Mouse (Mus musculus) MEL (cell line): Measurements from ENCODE around the gene Rbfox3. TPM values are rescaled to one million over a fixed set of nuclear protein-coding genes. Genes with fewer than 3 reads are reported as not detected.

Source experiments
- DNase-seq: peaks from one replicate; pipeline ENCODE4 v3.0.0; 2011; ENCODE audit warnings: low read depth, low spot score
- H3K27ac ChIP-seq: 2 replicates; pipeline ENCODE4 v1.5.1; 2012; ENCODE audit warnings: low read depth, mild to moderate bottlenecking, control low read depth, low read length, moderate library complexity; ENCODE audit not compliant: control insufficient read depth
- H3K27me3 ChIP-seq, 2 experiments: fragments of 150-350 bp in 1 of 2; sonication (generic) in 1 of 2; 2 replicates each; pipeline ENCODE4 v1.6.1; 2012; ENCODE audit warnings: low read length in 2 of 2, mild to moderate bottlenecking in 2 of 2, improper control_type of control experiment in 1 of 2, moderate library complexity in 1 of 2; ENCODE audit not compliant: insufficient read depth in 2 of 2, control insufficient read depth in 1 of 2
- H3K36me3 ChIP-seq, 2 experiments: 2 replicates each; pipeline ENCODE4 v1.6.1; 2012 to 2014; ENCODE audit warnings: low read length in 2 of 2, improper control_type of control experiment in 1 of 2, inconsistent platforms in 1 of 2, mild to moderate bottlenecking in 1 of 2; ENCODE audit not compliant: insufficient read depth in 2 of 2, control insufficient read depth in 1 of 2
- H3K4me1 ChIP-seq, 2 experiments: fragments of 150-350 bp in 1 of 2; sonication (generic) in 1 of 2; 2 replicates each; pipeline ENCODE4 v1.6.1; 2012; ENCODE audit warnings: low read length in 2 of 2, improper control_type of control experiment in 1 of 2, mild to moderate bottlenecking in 1 of 2; ENCODE audit not compliant: insufficient read depth in 2 of 2, control insufficient read depth in 1 of 2
- H3K4me3 ChIP-seq, 2 experiments: fragments of 150-350 bp in 1 of 2; sonication (generic) in 1 of 2; 2 replicates each; pipeline ENCODE4 v1.5.1; 2012; ENCODE audit warnings: low read depth in 2 of 2, low read length in 2 of 2, mild to moderate bottlenecking in 2 of 2, moderate library complexity in 2 of 2, control low read depth in 1 of 2, improper control_type of control experiment in 1 of 2; ENCODE audit not compliant: control insufficient read depth in 1 of 2, insufficient read depth in 1 of 2
- H3K79me2 ChIP-seq: 2 replicates; pipeline ENCODE4 v1.6.1; 2012; ENCODE audit warnings: mild to moderate bottlenecking, low read length, moderate library complexity; ENCODE audit not compliant: control insufficient read depth, poor library complexity, insufficient read depth
- H3K9ac ChIP-seq: 2 replicates; pipeline ENCODE4 v1.6.1; 2012; ENCODE audit warnings: low read depth, mild to moderate bottlenecking, control low read depth, low read length, moderate library complexity; ENCODE audit not compliant: control insufficient read depth, poor library complexity, severe bottlenecking
- H3K9me3 ChIP-seq: fragments of 150-350 bp; sonication (generic); replicated peaks from 2 replicates; pipeline ENCODE4 v1.6.1; 2012; ENCODE audit warnings: mild to moderate bottlenecking, low read length, improper control_type of control experiment, moderate library complexity; ENCODE audit not compliant: insufficient read depth
- CHD1 ChIP-seq: IDR thresholded peaks from 2 replicates; pipeline ENCODE4 v1.6.1; 2012; ENCODE audit warnings: low read depth, mild to moderate bottlenecking, inconsistent platforms, low read length, improper control_type of control experiment
- ELF1 ChIP-seq: IDR thresholded peaks from 2 replicates; pipeline ENCODE4 v1.6.1; 2014; ENCODE audit warnings: low read depth, mild to moderate bottlenecking, inconsistent platforms, low read length, improper control_type of control experiment, moderate library complexity
- GABPA ChIP-seq: IDR thresholded peaks from 2 replicates; pipeline ENCODE4 v1.6.1; 2012; ENCODE audit warnings: low read depth, mild to moderate bottlenecking, inconsistent platforms, low read length, improper control_type of control experiment, moderate library complexity
- GATA1 ChIP-seq: IDR thresholded peaks from 2 replicates; pipeline ENCODE4 v1.6.1; 2011; ENCODE audit warnings: low read depth, low read length, improper control_type of control experiment
- JUND ChIP-seq: IDR thresholded peaks from 2 replicates; pipeline ENCODE4 v1.6.1; 2011; ENCODE audit warnings: low read depth, mild to moderate bottlenecking, improper control_type of control experiment, low read length
- KAT2A ChIP-seq: conservative IDR thresholded peaks from 2 replicates; pipeline ENCODE4 v1.6.1; 2012; ENCODE audit warnings: low read depth, low read length, improper control_type of control experiment, inconsistent platforms
- MAFK ChIP-seq: IDR thresholded peaks from 2 replicates; pipeline ENCODE4 v1.6.1; 2011; ENCODE audit warnings: low read depth, mild to moderate bottlenecking, low read length, improper control_type of control experiment, borderline replicate concordance
- MAX ChIP-seq: IDR thresholded peaks from 2 replicates; pipeline ENCODE4 v1.6.1; 2011; ENCODE audit warnings: low read length, improper control_type of control experiment
- MEF2A ChIP-seq: IDR thresholded peaks from 2 replicates; pipeline ENCODE4 v1.6.1; 2014; ENCODE audit warnings: low read depth, mild to moderate bottlenecking, inconsistent platforms, low read length, improper control_type of control experiment; ENCODE audit not compliant: poor library complexity, insufficient replicate concordance, severe bottlenecking; ENCODE audit errors: extremely low read depth
- MXI1 ChIP-seq: IDR thresholded peaks from 2 replicates; pipeline ENCODE4 v1.6.1; 2011; ENCODE audit warnings: mild to moderate bottlenecking, low read depth, low read length, improper control_type of control experiment
- MYC ChIP-seq: IDR thresholded peaks from 2 replicates; pipeline ENCODE4 v1.6.1; 2011; ENCODE audit warnings: low read depth, mild to moderate bottlenecking, low read length, improper control_type of control experiment, moderate library complexity
- NELFE ChIP-seq: IDR thresholded peaks from 2 replicates; pipeline ENCODE4 v1.6.1; 2011; ENCODE audit warnings: low read depth, low read length, improper control_type of control experiment
- NRF1 ChIP-seq: IDR thresholded peaks from 2 replicates; pipeline ENCODE4 v1.6.1; 2014; ENCODE audit warnings: low read depth, mild to moderate bottlenecking, inconsistent platforms, low read length, improper control_type of control experiment, moderate library complexity; ENCODE audit not compliant: poor library complexity, insufficient read depth, severe bottlenecking
- POLR2A ChIP-seq, 2 experiments: IDR thresholded peaks; 2 replicates each; pipeline ENCODE4 v1.6.1; 2011 to 2012; ENCODE audit warnings: low read length in 2 of 2, mild to moderate bottlenecking in 2 of 2, control low read depth in 1 of 2, improper control_type of control experiment in 1 of 2, low read depth in 1 of 2, moderate library complexity in 1 of 2; ENCODE audit not compliant: control insufficient read depth in 1 of 2, insufficient read depth in 1 of 2, poor library complexity in 1 of 2
- POLR2AphosphoS2 ChIP-seq: IDR thresholded peaks from 2 replicates; pipeline ENCODE4 v1.6.1; 2011; ENCODE audit warnings: low read length, improper control_type of control experiment
- POLR2AphosphoS5 ChIP-seq: IDR thresholded peaks from 2 replicates; pipeline ENCODE4 v1.6.1; 2012; ENCODE audit warnings: low read depth, borderline replicate concordance, mild to moderate bottlenecking, inconsistent platforms, low read length, moderate library complexity, mixed read lengths
- RAD21 ChIP-seq: IDR thresholded peaks from 2 replicates; pipeline ENCODE4 v1.6.1; 2011; ENCODE audit warnings: mild to moderate bottlenecking, low read depth, low read length, improper control_type of control experiment
- SIN3A ChIP-seq: IDR thresholded peaks from 2 replicates; pipeline ENCODE4 v1.6.1; 2012; ENCODE audit warnings: low read length, improper control_type of control experiment, inconsistent platforms
- SMC3 ChIP-seq: IDR thresholded peaks from 2 replicates; pipeline ENCODE4 v1.6.1; 2011; ENCODE audit warnings: low read depth, low read length, improper control_type of control experiment
- UBTF ChIP-seq: IDR thresholded peaks from 2 replicates; pipeline ENCODE4 v1.6.1; 2012; ENCODE audit warnings: low read depth, mild to moderate bottlenecking, inconsistent platforms, low read length, improper control_type of control experiment, moderate library complexity, borderline replicate concordance; ENCODE audit not compliant: insufficient read depth
- USF1 ChIP-seq: IDR thresholded peaks from 2 replicates; pipeline ENCODE4 v1.6.1; 2014; ENCODE audit warnings: low read depth, mild to moderate bottlenecking, inconsistent platforms, low read length, improper control_type of control experiment, moderate library complexity
- USF2 ChIP-seq, 2 experiments: IDR thresholded peaks; 2 replicates each; pipeline ENCODE4 v1.6.1; 2011 to 2012; ENCODE audit warnings: improper control_type of control experiment in 2 of 2, low read length in 2 of 2, borderline replicate concordance in 1 of 2, inconsistent platforms in 1 of 2, low read depth in 1 of 2, mild to moderate bottlenecking in 1 of 2; ENCODE audit not compliant: insufficient read depth in 1 of 2
- ZC3H11A ChIP-seq: IDR thresholded peaks from 2 replicates; pipeline ENCODE4 v1.6.1; 2012; ENCODE audit warnings: low read depth, mild to moderate bottlenecking, inconsistent platforms, low read length, improper control_type of control experiment
- ZMIZ1 ChIP-seq: IDR thresholded peaks from 2 replicates; pipeline ENCODE4 v1.6.1; 2012; ENCODE audit warnings: low read depth, mild to moderate bottlenecking, inconsistent platforms, low read length, improper control_type of control experiment, moderate library complexity
- polyA plus RNA-seq, 2 experiments: library from polyadenylated mRNA; stranded (reverse) in 1 of 2; unstranded in 1 of 2; fragments of >175 nt in 1 of 2; fragments of >200 nt in 1 of 2; gene quantifications; 2 replicates each; pipeline versions ENCODE4 v1.2.1 to v1.2.4; 2012; ENCODE audit warnings: low replicate concordance in 2 of 2, low read depth in 1 of 2; ENCODE audit not compliant: insufficient read length in 2 of 2, insufficient read depth in 1 of 2, missing spikeins in 1 of 2
- total RNA-seq: library from RNA; depleted of rRNA; stranded (reverse); fragments of 300-350 nt; gene quantifications from 2 replicates; pipeline ENCODE4 v1.2.3, GENCODE M21; 2012

Gene Rbfox3
- total and polyA plus RNA-seq, 3 experiments = not detected

GRCm38 (mm10) chr11:118542906-118543305 is 368.5 kb downstream of the Rbfox3 start:
- no peaks in the 10 kb centered on the region for H3K36me3 ChIP-seq
- TF ChIP-seq MAX (no peak), USF2 (IDR thresholded peaks at IDR 0.05; ENCODE audit: borderline replicate concordance in 1 of 2, insufficient read depth in 1 of 2, low read depth in 1 of 2, low read length in 2 of 2) (no peak), MAFK (no peak), POLR2A (IDR thresholded peaks at IDR 0.05; ENCODE audit: control insufficient read depth in 1 of 2, insufficient read depth in 1 of 2, low read depth in 1 of 2, low read length in 2 of 2, poor library complexity in 1 of 2) (no peak), RAD21 (no peak), GABPA (no peak), SMC3 (no peak), JUND (no peak)
- DNase-seq = no peak
- no peaks in the 10 kb centered on the region for H3K4me1 ChIP-seq
- H3K9me3 ChIP-seq = no peaks in the 10 kb centered on the region
- H3K27me3 ChIP-seq = no peaks in the 10 kb centered on the region
- no peaks in the 10 kb centered on the region for H3K79me2 ChIP-seq
- no peak overlapping the region for H3K4me3 ChIP-seq
- H3K9ac ChIP-seq = no peak overlapping the region
- H3K27ac ChIP-seq = no peak overlapping the region

- Histone ChIP-seq H3K36me3 (no peaks in the 10 kb centered on the region), H3K9ac (no peak overlapping the region), H3K9me3 (no peaks in the 10 kb centered on the region), H3K4me3 (no peak overlapping the region), H3K27me3 (no peaks in the 10 kb centered on the region), H3K4me1 (no peaks in the 10 kb centered on the region), H3K79me2 (no peaks in the 10 kb centered on the region), H3K27ac (no peak overlapping the region)
- TF ChIP-seq NELFE (no peak), UBTF (no peak)
- no peak for DNase-seq
Measured at GRCm38 (mm10) chr11:118540411-118541026, 370.9 kb downstream of the Rbfox3 start.

- no peak overlapping the region for H3K27ac ChIP-seq
- no peaks in the 10 kb centered on the region for H3K27me3 ChIP-seq
- H3K79me2 ChIP-seq = no peaks in the 10 kb centered on the region
- TF ChIP-seq MAFK (no peak), MYC (no peak), ELF1 (no peak), ZMIZ1 (no peak), MEF2A (no peak), USF2 (IDR thresholded peaks at IDR 0.05; ENCODE audit: borderline replicate concordance in 1 of 2, insufficient read depth in 1 of 2, low read depth in 1 of 2, low read length in 2 of 2) (no peak), GABPA (no peak), CHD1 (no peak), GATA1 (no peak), POLR2AphosphoS2 (no peak), ZC3H11A (no peak), SIN3A (no peak), KAT2A (no peak), POLR2AphosphoS5 (no peak), NRF1 (no peak), SMC3 (no peak), MXI1 (no peak), MAX (no peak), USF1 (no peak)
- H3K36me3 ChIP-seq = no peaks in the 10 kb centered on the region
- H3K4me1 ChIP-seq = no peaks in the 10 kb centered on the region
- H3K9ac ChIP-seq = no peak overlapping the region
- H3K9me3 ChIP-seq = no peaks in the 10 kb centered on the region
- DNase-seq = no peak
- no peak overlapping the region for H3K4me3 ChIP-seq
Measured at GRCm38 (mm10) chr11:118538008-118538407, 373.4 kb downstream of the Rbfox3 start.
